Mouse (Mus musculus) CH12.LX (cell line): Measurements from ENCODE around the gene Disp3.

Source experiments
- CHD1 ChIP-seq: IDR thresholded peaks from 2 replicates; pipeline ENCODE4 v1.6.1; 2012; ENCODE audit warnings: low read depth, low read length, improper control_type of control experiment, inconsistent platforms
- CTCF ChIP-seq, 2 experiments: IDR thresholded peaks in 1 of 2; conservative IDR thresholded peaks in 1 of 2; 2 replicates each; pipeline ENCODE4 v1.5.1; 2011 to 2012; ENCODE audit warnings: low read depth in 2 of 2, low read length in 2 of 2, improper control_type of control experiment in 1 of 2, inconsistent platforms in 1 of 2, mild to moderate bottlenecking in 1 of 2, moderate library complexity in 1 of 2
- MAFK ChIP-seq: IDR thresholded peaks from 2 replicates; pipeline ENCODE4 v1.6.1; 2011; ENCODE audit warnings: low read length, improper control_type of control experiment; ENCODE audit not compliant: insufficient replicate concordance
- MAX ChIP-seq: IDR thresholded peaks from 2 replicates; pipeline ENCODE4 v1.6.1; 2011; ENCODE audit warnings: low read length, improper control_type of control experiment
- MYC ChIP-seq: IDR thresholded peaks from 2 replicates; pipeline ENCODE4 v1.6.1; 2011; ENCODE audit warnings: low read depth, mild to moderate bottlenecking, improper control_type of control experiment, low read length
- NRF1 ChIP-seq: IDR thresholded peaks from 2 replicates; pipeline ENCODE4 v1.6.1; 2014; ENCODE audit warnings: low read depth, mild to moderate bottlenecking, inconsistent platforms, low read length, improper control_type of control experiment, moderate library complexity
- POLR2A ChIP-seq: IDR thresholded peaks from 2 replicates; pipeline ENCODE4 v1.6.1; 2011; ENCODE audit warnings: low read depth, mild to moderate bottlenecking, improper control_type of control experiment, low read length
- POLR2AphosphoS2 ChIP-seq: IDR thresholded peaks from 2 replicates; pipeline ENCODE4 v1.6.1; 2011; ENCODE audit warnings: low read depth, low read length, improper control_type of control experiment
- SIN3A ChIP-seq: IDR thresholded peaks from 2 replicates; pipeline ENCODE4 v1.6.1; 2012; ENCODE audit warnings: low read length, improper control_type of control experiment, inconsistent platforms
- TBP ChIP-seq: conservative IDR thresholded peaks from 2 replicates; pipeline ENCODE4 v1.6.1; 2011; ENCODE audit warnings: low read depth, low read length, improper control_type of control experiment
- UBTF ChIP-seq: IDR thresholded peaks from 2 replicates; pipeline ENCODE4 v1.6.1; 2012; ENCODE audit warnings: low read depth, mild to moderate bottlenecking, inconsistent platforms, low read length, improper control_type of control experiment, moderate library complexity
- USF2 ChIP-seq: conservative IDR thresholded peaks from 2 replicates; pipeline ENCODE4 v1.6.1; 2011; ENCODE audit warnings: low read depth, low read length, improper control_type of control experiment
- ZC3H11A ChIP-seq: IDR thresholded peaks from 2 replicates; pipeline ENCODE4 v1.6.1; 2012; ENCODE audit warnings: low read depth, mild to moderate bottlenecking, inconsistent platforms, low read length, improper control_type of control experiment
- ZMIZ1 ChIP-seq: IDR thresholded peaks from 2 replicates; pipeline ENCODE4 v1.6.1; 2012; ENCODE audit warnings: low read depth, mild to moderate bottlenecking, inconsistent platforms, low read length, improper control_type of control experiment

DNA sequence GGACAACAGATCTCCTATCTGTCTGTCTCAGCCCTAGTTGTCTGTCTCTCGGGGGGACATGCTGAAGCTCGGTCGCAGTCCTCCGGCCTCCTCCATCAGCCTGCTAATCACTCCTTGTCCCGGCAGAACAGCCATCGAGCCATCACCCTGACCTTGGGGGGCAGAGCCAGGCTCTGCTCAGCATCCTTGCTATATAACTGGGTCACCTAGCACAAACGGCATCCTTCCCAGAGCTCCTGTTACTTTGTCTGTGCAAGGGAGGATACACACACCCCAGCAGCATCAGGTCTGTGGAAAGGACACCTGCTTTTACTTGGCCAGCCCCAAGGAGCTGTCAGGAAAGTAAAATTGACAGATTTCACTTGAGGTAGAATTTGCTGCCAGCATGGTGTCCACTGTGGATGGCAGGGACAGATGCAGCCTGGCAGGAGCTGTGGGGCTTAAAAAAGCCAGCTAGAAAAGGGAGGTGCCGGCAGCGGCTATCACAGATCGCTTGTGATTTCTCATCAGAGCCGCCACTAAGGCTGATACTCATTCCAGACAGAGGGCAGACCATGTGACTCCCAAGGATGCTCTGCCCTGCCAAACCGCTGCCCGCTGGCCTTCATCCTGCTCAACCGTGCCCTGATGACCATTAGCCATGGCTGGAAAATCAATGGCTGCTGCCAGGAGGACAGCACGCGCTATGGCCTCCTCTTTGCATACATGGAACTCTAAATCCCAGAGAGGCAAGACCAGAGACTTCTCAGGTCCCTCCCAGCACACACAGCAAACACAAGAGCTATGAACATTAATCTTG, 27.8 kb upstream of the Disp3 start:
- no peak for TF ChIP-seq CHD1
- no peak for TF ChIP-seq NRF1
- no peak for TF ChIP-seq SIN3A
- no peak for TF ChIP-seq MAX
- no peak for TF ChIP-seq ZC3H11A
- no peak for TF ChIP-seq POLR2A
- no peak for TF ChIP-seq CTCF (conservative IDR thresholded peaks at IDR 0.05 in 1 of 2, IDR thresholded peaks at IDR 0.05 in 1 of 2; ENCODE audit: low read depth in 2 of 2, low read length in 2 of 2)
- TF ChIP-seq MYC: no peak
- TF ChIP-seq USF2: no peak
- no peak for TF ChIP-seq TBP
- TF ChIP-seq UBTF: no peak
- no peak for TF ChIP-seq ZMIZ1
- no peak for TF ChIP-seq MAFK
- no peak for TF ChIP-seq POLR2AphosphoS2
